Mouse (Mus musculus): ENCODE results near the gene Gngt1. TPM values are rescaled to one million over a fixed set of nuclear protein-coding genes. Genes with fewer than 3 reads are reported as not detected.
A peak's percentile ranks its signal among the peaks of the same experiment; 100 is the strongest.

Gngt1 gene
- polyA plus RNA-seq (2015; fragmentation: Nextera tagmentation; extraction: Ambion mirVana) = not detected in 2 replicates

DNA sequence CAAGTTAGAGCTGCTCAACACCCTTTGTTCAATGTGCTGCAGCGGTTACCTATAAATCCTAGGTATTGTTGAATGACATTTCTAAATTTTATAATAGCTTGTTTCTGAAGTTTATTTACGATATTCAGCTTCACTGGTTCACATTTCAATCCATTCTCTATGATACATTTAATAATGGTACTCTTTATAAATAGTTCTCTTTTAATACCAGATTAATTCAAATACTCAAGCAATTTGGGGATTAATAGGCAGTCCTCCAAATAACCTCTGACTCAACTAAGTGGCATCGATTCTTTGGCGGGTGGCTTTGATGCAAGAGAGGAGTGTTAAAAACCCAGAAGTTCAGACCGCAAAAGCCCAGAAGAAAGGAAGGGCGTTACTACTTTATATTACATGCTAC, at the start of gene Gngt1:
Gene Gngt1, plus strand, starts transcription at position 301 of the 400 bp plus-strand sequence.
- 81% methylated on average over 6 of the region's 6 CpGs for WGBS
- no peaks in the 10 kb centered on the region for H3K36me3 ChIP-seq

DNA sequence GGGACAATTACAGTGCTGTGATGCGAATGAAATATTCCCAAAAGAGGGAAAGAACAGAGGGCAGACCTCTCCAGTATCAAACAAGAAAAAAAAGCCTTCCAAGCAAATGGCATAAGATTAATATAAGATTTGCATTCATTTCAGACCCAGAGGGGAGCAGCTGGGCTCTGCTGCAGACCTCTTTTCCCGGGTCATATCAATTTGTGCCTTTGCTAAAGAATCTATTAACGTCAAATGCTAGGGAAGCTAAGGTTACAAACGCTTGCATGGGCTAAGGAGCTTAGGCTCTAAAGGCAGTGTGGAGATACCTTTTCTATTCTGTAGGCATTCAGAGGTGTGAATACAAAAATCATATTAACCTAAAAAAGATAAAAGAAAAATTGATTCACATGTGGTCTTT, 38.6 kb upstream of the Gngt1 start:
- Histone ChIP-seq H3K4me1 (replicated peaks) (no peaks in the 10 kb centered on the region), H3K36me3 (no peaks in the 10 kb centered on the region), H3K27ac (no peak overlapping the region), H3K27me3 (no peaks in the 10 kb centered on the region), H3K9me3 (replicated peaks) (no peaks in the 10 kb centered on the region), H3K9ac (no peak overlapping the region), H3K4me2 (no peak overlapping the region), H3K4me3 (no peak overlapping the region)
- no peak for ATAC-seq (replicated peaks; ENCODE audit: insufficient number of reproducible peaks, insufficient read depth, low FRiP score, low read depth)
- WGBS = 57% methylated on average over 4 of the region's 4 CpGs

More for the DNA sequence above, at the start of gene Gngt1:
- Histone ChIP-seq H3K27ac (no peak within 1 kb of the TSS), H3K9me3 (replicated peaks) (no peaks in the 10 kb centered on the region), H3K4me2 (no peak within 1 kb of the TSS), H3K9ac (no peak within 1 kb of the TSS), H3K27me3 (no peaks in the 10 kb centered on the region), H3K4me1 (replicated peaks) (no peaks in the 10 kb centered on the region), H3K4me3 (no peak within 1 kb of the TSS)
- ATAC-seq (replicated peaks; ENCODE audit: insufficient number of reproducible peaks, insufficient read depth, low FRiP score, low read depth) = no peak

DNA sequence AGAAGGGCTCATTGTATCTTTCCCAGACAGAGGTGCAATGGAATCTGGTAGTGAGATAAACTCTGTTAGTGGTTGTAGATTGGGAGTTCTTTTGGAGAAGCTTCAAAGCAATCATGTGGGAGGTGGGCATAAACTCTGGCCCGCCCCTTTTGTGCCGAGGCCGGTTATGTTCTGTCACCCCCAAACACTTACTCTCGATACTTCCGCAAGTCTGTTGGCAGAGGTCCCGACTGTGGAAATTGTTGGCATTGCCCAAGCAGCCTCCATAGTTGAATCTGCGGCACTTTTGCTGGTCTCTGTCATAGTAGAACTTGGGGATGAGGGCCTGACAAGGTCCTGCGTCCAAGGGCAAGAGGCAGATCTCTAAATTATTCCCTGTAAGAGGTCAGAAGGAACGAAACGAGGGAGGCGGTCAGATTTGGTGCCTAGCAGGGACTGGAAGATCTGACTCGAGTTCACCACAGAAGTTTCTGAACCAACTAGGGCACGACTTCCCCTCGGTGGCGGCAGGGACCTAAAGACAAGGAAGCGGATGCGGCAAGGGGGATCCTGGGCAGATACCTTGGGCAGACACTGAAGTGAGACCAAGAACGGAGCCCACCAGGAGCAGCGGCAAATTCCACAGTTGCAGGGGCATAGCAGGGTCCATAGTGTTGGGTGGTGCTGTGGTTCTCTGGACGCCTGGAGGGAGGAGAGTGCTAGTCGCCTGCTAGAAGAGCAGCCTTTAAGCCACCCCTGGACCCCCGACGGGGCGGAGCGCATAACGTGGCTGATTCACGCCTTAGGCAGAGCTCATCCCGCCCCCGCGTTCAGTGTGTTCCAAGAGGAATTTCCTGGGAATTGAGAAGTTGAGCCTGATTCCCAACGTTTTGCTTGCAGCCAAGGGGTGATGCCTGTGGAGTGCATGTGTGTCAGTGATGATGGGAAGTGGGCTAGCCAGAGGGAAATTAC, 25.6 kb upstream of the Gngt1 start:
- no peak for ATAC-seq (replicated peaks; ENCODE audit: insufficient number of reproducible peaks, insufficient read depth, low FRiP score, low read depth)
- no peak overlapping the region for H3K27ac ChIP-seq

DNA sequence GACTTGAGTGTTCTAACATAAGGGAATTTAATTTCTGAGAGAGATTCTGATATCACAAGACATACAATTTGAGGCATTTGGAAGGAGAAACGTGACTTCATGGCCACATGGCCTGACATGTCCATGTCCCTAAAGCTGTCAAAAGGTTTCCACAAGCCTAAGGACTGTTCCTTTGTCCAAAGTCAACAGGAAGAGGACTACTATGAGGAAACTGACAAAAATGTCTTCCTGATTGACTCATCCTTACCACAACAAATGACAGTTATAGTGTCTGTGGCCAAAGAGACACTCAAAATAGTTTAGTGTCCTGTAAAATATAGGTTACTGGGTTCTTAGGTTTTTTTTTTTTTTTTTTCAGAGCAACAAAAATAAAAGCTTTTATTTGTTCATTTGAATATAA, 19.9 kb upstream of the Gngt1 start:
- no peak overlapping the region for H3K4me2 ChIP-seq
- H3K27ac ChIP-seq = no peak overlapping the region
- H3K9ac ChIP-seq = no peak overlapping the region
- no peaks in the 10 kb centered on the region for H3K36me3 ChIP-seq
- no peaks in the 10 kb centered on the region for H3K9me3 ChIP-seq (replicated peaks)
- no peak overlapping the region for H3K4me3 ChIP-seq
- no peak for ATAC-seq (replicated peaks; ENCODE audit: insufficient number of reproducible peaks, insufficient read depth, low FRiP score, low read depth)
- no peaks in the 10 kb centered on the region for H3K27me3 ChIP-seq
- 45% methylated on average over 1 of the region's 1 CpGs for whole genome bisulfite sequencing
- no peaks in the 10 kb centered on the region for H3K4me1 ChIP-seq (replicated peaks)

More for the DNA sequence above, 25.6 kb upstream of the Gngt1 start:
- Histone ChIP-seq H3K4me1 (replicated peaks) (0 out of 2 replicates have a peak, but pooled peaks cover 6% of the 10 kb centered on the region), H3K4me2 (peak overlapping the region; percentile 73), H3K9me3 (replicated peaks) (no peaks in the 10 kb centered on the region), H3K9ac (peak overlapping the region; percentile 38), H3K36me3 (no peaks in the 10 kb centered on the region), H3K27me3 (no peaks in the 10 kb centered on the region), H3K4me3 (peak overlapping the region; percentile 48)
- 10% methylated on average over 31 of the region's 31 CpGs for WGBS

DNA sequence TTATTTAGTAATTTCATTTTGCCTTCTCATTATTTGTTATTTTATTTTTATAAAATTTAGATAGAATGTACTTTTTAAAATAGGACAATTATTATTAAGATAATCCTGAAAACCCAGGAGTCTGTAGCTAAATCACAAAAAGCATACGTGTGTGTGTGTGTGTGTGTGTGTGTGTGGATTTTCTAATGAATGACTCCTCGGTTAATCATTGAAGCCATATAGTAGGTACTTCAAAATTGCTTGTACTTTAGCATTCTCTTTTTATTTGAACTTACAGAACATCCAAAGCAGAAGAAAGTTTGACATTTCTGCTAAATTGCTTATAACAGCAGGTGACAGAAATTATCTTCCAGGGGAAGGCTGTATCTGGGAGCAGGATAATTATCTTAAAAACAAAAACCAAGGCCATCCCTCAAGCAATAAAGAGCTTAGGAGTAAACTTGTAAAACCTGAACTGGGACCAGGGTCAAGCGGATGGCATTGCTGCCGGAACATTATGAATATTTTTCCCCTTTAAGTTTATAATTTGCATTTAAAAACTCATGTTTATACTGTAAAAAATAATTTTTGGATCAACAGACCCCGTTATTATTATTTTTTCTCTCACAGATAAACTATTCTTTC, 10.8 kb upstream of the Gngt1 start:
- Histone ChIP-seq H3K4me2 (no peak overlapping the region), H3K4me1 (replicated peaks) (no peaks in the 10 kb centered on the region), H3K9ac (no peak overlapping the region), H3K27me3 (no peaks in the 10 kb centered on the region), H3K27ac (no peak overlapping the region), H3K36me3 (no peaks in the 10 kb centered on the region), H3K9me3 (replicated peaks) (no peaks in the 10 kb centered on the region), H3K4me3 (no peak overlapping the region)
- ATAC-seq (replicated peaks; ENCODE audit: insufficient number of reproducible peaks, insufficient read depth, low FRiP score, low read depth) = no peak
- 83% methylated on average over 5 of the region's 5 CpGs for WGBS

DNA sequence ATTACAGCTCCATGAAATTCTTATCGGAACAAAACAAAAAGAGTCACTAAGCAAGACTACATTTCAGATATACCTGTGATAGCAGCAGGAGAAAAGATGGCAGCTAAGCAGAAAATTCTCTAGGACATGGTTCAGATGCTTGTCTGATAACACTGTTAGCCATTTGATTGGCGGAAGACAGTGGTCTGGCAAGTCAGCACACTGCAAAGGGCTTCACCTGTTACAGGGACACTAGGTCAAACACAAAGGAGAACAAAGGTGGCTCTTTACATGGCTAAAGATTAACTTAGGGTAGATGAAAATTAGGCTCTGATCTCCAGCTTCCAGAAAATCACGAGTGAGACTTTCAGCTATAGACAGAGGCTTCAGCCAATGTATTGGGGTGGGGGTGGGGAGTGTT, 4.8 kb upstream of the Gngt1 start, which contains the start of gene Tfpi2:
Gene Tfpi2, minus strand, starts transcription at position 170 of the 400 bp plus-strand sequence.
- Histone ChIP-seq H3K4me2 (no peak within 1 kb of the TSS), H3K27ac (no peak within 1 kb of the TSS), H3K36me3 (no peaks in the 10 kb centered on the region), H3K9me3 (replicated peaks) (no peaks in the 10 kb centered on the region), H3K4me3 (no peak within 1 kb of the TSS), H3K4me1 (replicated peaks) (no peaks in the 10 kb centered on the region), H3K27me3 (no peaks in the 10 kb centered on the region), H3K9ac (no peak within 1 kb of the TSS)
- 70% methylated on average over 3 of the region's 3 CpGs for WGBS
- no peak for ATAC-seq (replicated peaks; ENCODE audit: insufficient number of reproducible peaks, insufficient read depth, low FRiP score, low read depth)

DNA sequence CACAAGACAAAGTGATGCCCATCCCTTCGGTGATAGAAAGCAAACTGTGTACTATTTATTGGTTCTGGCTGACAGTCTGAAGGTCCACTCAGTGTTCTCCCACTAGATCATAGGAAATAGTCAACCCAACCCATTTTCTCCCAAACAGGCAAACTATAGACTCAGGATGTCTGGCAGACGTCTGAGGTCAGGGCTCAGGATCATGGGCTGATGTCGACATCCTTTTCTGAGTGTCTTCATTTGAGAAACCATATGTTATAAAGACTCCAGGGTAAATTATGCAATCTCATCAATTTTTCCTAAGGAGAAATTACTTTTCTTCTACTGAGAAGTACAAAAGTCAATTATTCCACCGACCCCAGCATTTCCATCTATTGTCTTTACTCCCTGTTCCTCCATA, 4.5 kb downstream of the Gngt1 start:
- ATAC-seq (replicated peaks; ENCODE audit: insufficient number of reproducible peaks, insufficient read depth, low FRiP score, low read depth) = no peak
- H3K9me3 ChIP-seq (replicated peaks) = no peaks in the 10 kb centered on the region
- H3K4me1 ChIP-seq (replicated peaks) = peaks cover 4% of the 10 kb centered on the region; the same call in 1 of the 2 replicates
- H3K36me3 ChIP-seq = no peaks in the 10 kb centered on the region
- no peaks in the 10 kb centered on the region for H3K27me3 ChIP-seq
- H3K4me2 ChIP-seq = no peak overlapping the region
- 60% methylated on average over 4 of the region's 4 CpGs for WGBS
- H3K9ac ChIP-seq = no peak overlapping the region
- H3K4me3 ChIP-seq = no peak overlapping the region
- no peak overlapping the region for H3K27ac ChIP-seq

DNA sequence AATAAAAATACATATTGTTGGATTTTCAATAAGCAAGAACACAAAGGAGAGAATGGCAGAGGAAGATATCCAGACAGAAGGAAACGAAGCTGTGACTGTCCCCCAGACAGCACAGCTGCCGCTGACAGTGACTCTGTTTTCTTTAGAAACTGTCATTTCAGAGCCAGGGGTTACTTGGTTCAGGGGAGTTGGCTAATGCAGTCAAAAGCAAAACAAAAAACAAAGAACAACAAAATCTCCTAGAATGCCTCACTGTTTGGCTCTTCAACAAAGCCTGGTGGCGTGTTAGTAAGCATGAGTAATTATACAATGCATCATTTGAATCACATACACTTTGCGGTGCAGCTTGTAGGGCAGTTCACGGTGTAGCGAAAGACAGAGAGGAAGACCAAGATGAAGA, 5.7 kb downstream of the Gngt1 start:
- Histone ChIP-seq H3K4me1 (replicated peaks) (peaks cover 7% of the 10 kb centered on the region; the same call in 1 of the 2 replicates), H3K36me3 (no peaks in the 10 kb centered on the region), H3K4me3 (no peak overlapping the region), H3K4me2 (no peak overlapping the region), H3K27me3 (no peaks in the 10 kb centered on the region), H3K9me3 (replicated peaks) (no peaks in the 10 kb centered on the region), H3K9ac (no peak overlapping the region), H3K27ac (no peak overlapping the region)
- no peak for ATAC-seq (replicated peaks; ENCODE audit: insufficient number of reproducible peaks, insufficient read depth, low FRiP score, low read depth)
- WGBS = 62% methylated on average over 6 of the region's 6 CpGs

DNA sequence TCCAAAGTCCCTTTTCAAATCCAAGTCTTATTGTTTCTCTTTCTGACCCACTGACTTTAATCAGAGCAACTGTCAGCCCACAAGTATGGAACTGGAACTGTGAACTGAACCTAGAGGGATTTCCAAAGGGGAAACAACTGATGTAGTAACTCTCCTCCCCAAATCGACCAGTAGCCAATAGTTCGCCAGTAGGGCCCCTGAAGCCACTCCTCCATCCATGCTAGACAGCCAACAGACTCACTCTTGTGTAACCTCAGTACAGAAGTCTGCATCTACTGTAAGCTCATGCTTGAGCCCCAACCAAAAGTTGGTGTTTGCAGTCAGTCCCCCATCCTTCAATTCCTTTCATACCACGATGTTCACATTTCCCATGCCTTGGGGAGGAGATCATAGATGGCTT, 7.1 kb downstream of the Gngt1 start:
- 71% methylated on average over 3 of the region's 3 CpGs for WGBS
- ATAC-seq (replicated peaks; ENCODE audit: insufficient number of reproducible peaks, insufficient read depth, low FRiP score, low read depth) = no peak
- H3K9ac ChIP-seq = no peak overlapping the region

DNA sequence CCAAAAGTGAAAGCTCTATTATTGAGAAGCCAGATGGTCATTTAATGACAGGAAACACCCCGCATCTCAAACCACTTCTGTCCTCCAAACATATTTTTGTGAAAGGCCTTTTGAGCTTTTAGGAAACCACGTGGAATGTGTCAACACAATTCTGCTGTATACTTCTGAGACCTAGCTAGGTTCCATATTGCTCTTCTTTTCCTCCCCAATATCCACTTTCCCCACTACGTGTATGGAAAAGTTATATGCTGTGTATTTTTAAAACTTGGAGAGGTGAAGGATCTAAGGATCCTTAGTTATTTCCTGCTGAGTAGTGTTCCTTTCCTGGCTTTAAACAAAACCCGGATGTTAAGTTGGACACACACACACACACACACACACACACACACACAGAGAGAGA, 9.9 kb downstream of the Gngt1 start:
- Histone ChIP-seq H3K9me3 (replicated peaks) (no peaks in the 10 kb centered on the region), H3K4me3 (peak overlapping the region; percentile 63), H3K36me3 (0 out of 2 replicates have a peak, but pooled peaks cover under 1% of the 10 kb centered on the region), H3K27ac (peak overlapping the region; percentile 92), H3K27me3 (no peaks in the 10 kb centered on the region), H3K4me2 (peak overlapping the region; percentile 72), H3K9ac (no peak overlapping the region), H3K4me1 (replicated peaks) (peaks cover 11% of the 10 kb centered on the region)
- ATAC-seq (replicated peaks; ENCODE audit: insufficient number of reproducible peaks, insufficient read depth, low FRiP score, low read depth) = peak; percentile 27; the same call in 1 of the 2 replicates
- 32% methylated on average over 4 of the region's 4 CpGs for WGBS

More for the DNA sequence above, 7.1 kb downstream of the Gngt1 start:
- no peak overlapping the region for H3K4me2 ChIP-seq
- H3K27ac ChIP-seq = no peak overlapping the region
- no peaks in the 10 kb centered on the region for H3K9me3 ChIP-seq (replicated peaks)
- H3K4me3 ChIP-seq = no peak overlapping the region
- peaks cover 11% of the 10 kb centered on the region for H3K4me1 ChIP-seq (replicated peaks)
- H3K36me3 ChIP-seq = no peaks in the 10 kb centered on the region
- no peaks in the 10 kb centered on the region for H3K27me3 ChIP-seq

DNA sequence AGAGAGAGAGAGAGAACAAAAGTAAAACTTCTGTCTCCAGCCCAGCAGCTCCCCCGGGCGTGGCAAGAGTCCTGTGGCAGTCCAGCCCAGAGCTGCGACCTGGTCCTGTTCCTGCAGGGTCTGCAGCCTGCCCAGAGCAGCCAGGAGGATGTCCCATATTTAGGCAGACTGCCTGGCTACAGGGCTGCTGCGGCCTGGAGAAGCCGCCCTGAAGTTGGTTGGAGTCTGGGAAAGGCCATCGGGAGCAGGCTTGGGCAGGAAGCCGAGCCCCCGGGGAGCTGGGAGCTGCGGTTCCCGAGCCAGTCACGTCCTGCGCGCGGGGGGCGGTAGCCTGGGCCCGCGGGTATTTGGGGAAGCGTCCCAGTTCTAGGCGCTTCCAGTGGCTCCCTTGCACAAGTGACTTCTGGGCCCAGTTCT, 10.3 kb downstream of the Gngt1 start, which contains the start of gene Gng11:
Gene Gng11, plus strand, starts transcription at position 15 of the 417 bp plus-strand sequence.
- peak within 1 kb of the TSS; percentile 72 for H3K4me2 ChIP-seq
- H3K9ac ChIP-seq = peak within 1 kb of the TSS; percentile 67
- WGBS = 0% methylated on average over 19 of the region's 19 CpGs
- no peaks in the 10 kb centered on the region for H3K9me3 ChIP-seq (replicated peaks)
- H3K4me1 ChIP-seq (replicated peaks) = peaks cover 14% of the 10 kb centered on the region
- H3K36me3 ChIP-seq = 0 out of 2 replicates have a peak, but pooled peaks cover 4% of the 10 kb centered on the region
- ATAC-seq (replicated peaks; ENCODE audit: insufficient number of reproducible peaks, insufficient read depth, low FRiP score, low read depth) = peak; percentile 84
- peak within 1 kb of the TSS; percentile 63 for H3K4me3 ChIP-seq
- peak within 1 kb of the TSS; percentile 92 for H3K27ac ChIP-seq
- no peaks in the 10 kb centered on the region for H3K27me3 ChIP-seq

Data from heart, embryonic 15.5 days (tissue).